Comparison of ENCODE assay signal across 8 mouse cellular contexts in genomic region chr19:41529169-41529568, GRCm38 (mm10).
"Had no signal": no experiment of that assay in that cellular context is flagged by ENCODE, and none has a peak within 500 bp of the region (broad histone marks: within the 10 kb centered on the region; RNA-seq: fewer than 3 reads in every experiment).

No protein-coding gene starts in this region.

- ATAC-seq: liver, postnatal 0 days; midbrain, embryonic 13.5 days had no signal

- DNase-seq: kidney, adult 9 months; kidney, postnatal 36 days; layer of hippocampus, adult 9-11 months; liver; liver, embryonic 13.5 days; liver, postnatal 0 days; thymus, postnatal 36 days had no signal
